Mouse (Mus musculus) myocyte (in vitro differentiated cells): ENCODE measurements around the gene Wdfy4. TPM values are rescaled to one million over a fixed set of nuclear protein-coding genes. Genes with fewer than 3 reads are reported as not detected.

Experiments
- H3K27me3 ChIP-seq: one replicate; pipeline ENCODE4 v1.6.1; 2011; ENCODE audit not compliant: control insufficient read depth, insufficient read depth, insufficient read length
- H3K36me3 ChIP-seq: one replicate; pipeline ENCODE4 v1.6.1; 2011; ENCODE audit not compliant: control insufficient read depth, insufficient read depth
- H3K4me2 ChIP-seq: one replicate; pipeline ENCODE4 v1.6.1; 2011; ENCODE audit warnings: low read depth, control low read depth
- H3K4me3 ChIP-seq: one replicate; pipeline ENCODE4 v1.5.1; 2011; ENCODE audit warnings: mild to moderate bottlenecking, control low read depth, moderate library complexity
- H3K79me2 ChIP-seq: one replicate; pipeline ENCODE4 v1.6.1; 2011; ENCODE audit not compliant: control insufficient read depth, insufficient read depth
- H3ac ChIP-seq: one replicate; pipeline ENCODE4 v1.6.1; 2011; ENCODE audit not compliant: control insufficient read depth, insufficient read length
- CEBPB ChIP-seq: IDR thresholded peaks from 2 replicates; pipeline ENCODE4 v1.6.1; 2011; ENCODE audit warnings: mild to moderate bottlenecking, moderate library complexity; ENCODE audit not compliant: poor library complexity, insufficient read depth, severe bottlenecking
- E2F4 ChIP-seq: IDR thresholded peaks from one replicate; pipeline ENCODE4 v1.6.1; 2011; ENCODE audit warnings: mild to moderate bottlenecking, control low read depth, moderate library complexity; ENCODE audit not compliant: insufficient read depth
- MAX ChIP-seq: IDR thresholded peaks from one replicate; pipeline ENCODE4 v1.6.1; 2011; ENCODE audit warnings: low read depth, mild to moderate bottlenecking, control low read depth
- MYOD1 ChIP-seq, 3 experiments: IDR thresholded peaks; one replicate each; pipeline ENCODE4 v1.6.1; 2011; ENCODE audit warnings: control low read depth in 2 of 3, low read depth in 2 of 3, mild to moderate bottlenecking in 2 of 3, moderate library complexity in 1 of 3; ENCODE audit not compliant: insufficient read length in 2 of 3, control insufficient read depth in 1 of 3
- MYOG ChIP-seq, 3 experiments: IDR thresholded peaks; one replicate each; pipeline ENCODE4 v1.6.1; 2011; ENCODE audit warnings: control low read depth in 2 of 3, low read depth in 2 of 3, mild to moderate bottlenecking in 2 of 3; ENCODE audit not compliant: insufficient read length in 2 of 3, control insufficient read depth in 1 of 3, insufficient read depth in 1 of 3
- POLR2A ChIP-seq: IDR thresholded peaks from one replicate; pipeline ENCODE4 v1.6.1; 2011; ENCODE audit warnings: low read depth, mild to moderate bottlenecking, control low read depth, moderate library complexity; ENCODE audit not compliant: insufficient read length
- POLR2AphosphoS2 ChIP-seq: IDR thresholded peaks from one replicate; pipeline ENCODE4 v1.6.1; 2011; ENCODE audit warnings: low read depth, control low read depth; ENCODE audit not compliant: insufficient read length
- REST ChIP-seq: IDR thresholded peaks from one replicate; pipeline ENCODE4 v1.6.1; 2011; ENCODE audit warnings: mild to moderate bottlenecking, control low read depth, moderate library complexity; ENCODE audit not compliant: insufficient read depth, insufficient read length
- SRF ChIP-seq: IDR thresholded peaks from one replicate; pipeline ENCODE4 v1.6.1; 2011; ENCODE audit warnings: low read depth; ENCODE audit not compliant: control insufficient read depth, insufficient read length
- TCF12 ChIP-seq: IDR thresholded peaks from one replicate; pipeline ENCODE4 v1.6.1; 2011; ENCODE audit warnings: mild to moderate bottlenecking, control low read depth; ENCODE audit not compliant: poor library complexity, insufficient read depth, severe bottlenecking
- TCF3 ChIP-seq: IDR thresholded peaks from one replicate; pipeline ENCODE4 v1.6.1; 2011; ENCODE audit warnings: low read depth, control low read depth; ENCODE audit not compliant: insufficient read length
- USF1 ChIP-seq: IDR thresholded peaks from one replicate; pipeline ENCODE4 v1.6.1; 2011; ENCODE audit warnings: low read depth, mild to moderate bottlenecking, control low read depth, moderate library complexity
- polyA plus RNA-seq: library from polyadenylated mRNA; unstranded; fragments of >200 nt; fragmentation: generic; extraction: Trizol; gene quantifications from one replicate; pipeline ENCODE4 v1.2.1, GENCODE M21; 2012; ENCODE audit warnings: missing spikeins

Wdfy4 gene
- polyA plus RNA-seq, 1 experiment, result 0.04 TPM

- Histone ChIP-seq H3K4me3 (no peak overlapping the region), H3K27me3 (peaks cover 37% of the 10 kb centered on the region), H3ac (no peak overlapping the region), H3K79me2 (no peaks in the 10 kb centered on the region), H3K36me3 (no peaks in the 10 kb centered on the region), H3K4me2 (no peak overlapping the region)
- TF ChIP-seq MAX, result no peak
- TF ChIP-seq POLR2AphosphoS2, result no peak
- TF ChIP-seq USF1, result no peak
- no peak for TF ChIP-seq SRF
- no peak for TF ChIP-seq MYOG (IDR thresholded peaks at IDR 0.05; ENCODE audit: control insufficient read depth in 1 of 3, insufficient read depth in 1 of 3, insufficient read length in 2 of 3, low read depth in 2 of 3)
- TF ChIP-seq TCF3, result no peak
- TF ChIP-seq E2F4, result no peak
- no peak for TF ChIP-seq POLR2A
- TF ChIP-seq REST, result no peak
Observed at GRCm38 (mm10) chr14:33058881-33059660, 126.2 kb downstream of the Wdfy4 start.

GRCm38 (mm10) chr14:33053441-33053840 is 131.9 kb downstream of the Wdfy4 start:
- H3ac ChIP-seq, result no peak overlapping the region
- H3K4me2 ChIP-seq, result no peak overlapping the region
- H3K79me2 ChIP-seq, result no peaks in the 10 kb centered on the region
- no peak for TF ChIP-seq MYOD1 (IDR thresholded peaks at IDR 0.05; ENCODE audit: control insufficient read depth in 1 of 3, insufficient read length in 2 of 3, low read depth in 2 of 3)
- no peak for TF ChIP-seq REST
- no peak for TF ChIP-seq CEBPB
- TF ChIP-seq MAX, result no peak
- TF ChIP-seq POLR2AphosphoS2, result no peak
- no peak for TF ChIP-seq TCF3
- TF ChIP-seq TCF12, result no peak
- TF ChIP-seq SRF, result no peak
- no peak for TF ChIP-seq POLR2A
- no peak for TF ChIP-seq MYOG (IDR thresholded peaks at IDR 0.05; ENCODE audit: control insufficient read depth in 1 of 3, insufficient read depth in 1 of 3, insufficient read length in 2 of 3, low read depth in 2 of 3)
- TF ChIP-seq USF1, result no peak
- peaks cover 41% of the 10 kb centered on the region for H3K27me3 ChIP-seq
- no peak overlapping the region for H3K4me3 ChIP-seq
- no peaks in the 10 kb centered on the region for H3K36me3 ChIP-seq

GRCm38 (mm10) chr14:33045217-33045616 is 140.1 kb downstream of the Wdfy4 start:
- TF ChIP-seq SRF (no peak), MYOG (IDR thresholded peaks at IDR 0.05; ENCODE audit: control insufficient read depth in 1 of 3, insufficient read depth in 1 of 3, insufficient read length in 2 of 3, low read depth in 2 of 3) (no peak), MYOD1 (IDR thresholded peaks at IDR 0.05; ENCODE audit: control insufficient read depth in 1 of 3, insufficient read length in 2 of 3, low read depth in 2 of 3) (no peak), TCF12 (no peak), E2F4 (no peak)
- Histone ChIP-seq H3K27me3 (peaks cover 37% of the 10 kb centered on the region), H3K36me3 (no peaks in the 10 kb centered on the region), H3ac (no peak overlapping the region), H3K4me3 (no peak overlapping the region), H3K4me2 (no peak overlapping the region), H3K79me2 (no peaks in the 10 kb centered on the region)

GRCm38 (mm10) chr14:33036811-33037210 is 148.5 kb downstream of the Wdfy4 start:
- H3K79me2 ChIP-seq, result no peaks in the 10 kb centered on the region
- no peaks in the 10 kb centered on the region for H3K36me3 ChIP-seq
- no peak overlapping the region for H3K4me3 ChIP-seq
- no peak overlapping the region for H3K4me2 ChIP-seq
- H3ac ChIP-seq, result no peak overlapping the region
- peaks cover 37% of the 10 kb centered on the region for H3K27me3 ChIP-seq
- no peak for TF ChIP-seq SRF
- TF ChIP-seq TCF12, result no peak

GRCm38 (mm10) chr14:33035386-33035785 is 149.9 kb downstream of the Wdfy4 start:
- Histone ChIP-seq H3K4me3 (no peak overlapping the region), H3K27me3 (peaks cover 37% of the 10 kb centered on the region), H3K79me2 (no peaks in the 10 kb centered on the region), H3K36me3 (no peaks in the 10 kb centered on the region), H3ac (no peak overlapping the region), H3K4me2 (no peak overlapping the region)
- TF ChIP-seq TCF12 (no peak), POLR2A (no peak), REST (no peak), E2F4 (no peak), SRF (no peak), MAX (no peak), USF1 (no peak), POLR2AphosphoS2 (no peak), TCF3 (no peak), MYOG (IDR thresholded peaks at IDR 0.05; ENCODE audit: control insufficient read depth in 1 of 3, insufficient read depth in 1 of 3, insufficient read length in 2 of 3, low read depth in 2 of 3) (no peak), MYOD1 (IDR thresholded peaks at IDR 0.05; ENCODE audit: control insufficient read depth in 1 of 3, insufficient read length in 2 of 3, low read depth in 2 of 3) (no peak), CEBPB (no peak)
